Mouse (Mus musculus) embryonic fibroblast, embryonic 13.5 days (primary cell): ENCODE results near the gene Zic1.

ENCODE experiments used
- CTCF ChIP-seq: IDR thresholded peaks from 2 replicates; pipeline ENCODE4 v1.5.1; 2011; ENCODE audit warnings: mild to moderate bottlenecking, control low read depth, low read length, moderate library complexity, borderline replicate concordance; ENCODE audit not compliant: insufficient read depth
- POLR2A ChIP-seq: IDR thresholded peaks from 2 replicates; pipeline ENCODE4 v1.6.1; 2011; ENCODE audit warnings: low read depth, mild to moderate bottlenecking, control low read depth, low read length, moderate library complexity

- no peak for TF ChIP-seq CTCF
- TF ChIP-seq POLR2A, result no peak
Observed at GRCm38 (mm10) chr9:91368150-91368549, 2.5 kb upstream of the Zic1 start.
